Mouse (Mus musculus): ENCODE data around the gene Trim44.

- TF ChIP-seq CTCF (IDR thresholded peaks at IDR 0.05; ENCODE audit: low read depth) (no peak), EP300 (IDR thresholded peaks at IDR 0.05; ENCODE audit: low read depth) (no peak)
Measured at GRCm38 (mm10) chr2:102362896-102363530, 44.6 kb downstream of the Trim44 start.
